Mouse (Mus musculus) limb, embryonic 12.5 days (tissue): ENCODE results near the gene Mybpc1. TPM values are rescaled to one million over a fixed set of nuclear protein-coding genes. Genes with fewer than 3 reads are reported as not detected.

ENCODE experiments used
- ATAC-seq: fragments of 200-750 bp; cut with Nextera tagmentation; 2 replicates; pipeline ENCODE4 v1.8.0; 2017; ENCODE audit warnings: low read depth, moderate TSS enrichment; ENCODE audit not compliant: insufficient number of reproducible peaks, insufficient read depth, low FRiP score, low TSS enrichment
- H3K27ac ChIP-seq: fragments of 300-500 bp; sonication (generic); 2 replicates; pipeline ENCODE4 v1.5.1; 2016; ENCODE audit warnings: mild to moderate bottlenecking, moderate library complexity
- H3K27me3 ChIP-seq: fragments of 300-500 bp; sonication (generic); 2 replicates; pipeline ENCODE4 v1.6.1; 2016; ENCODE audit warnings: mild to moderate bottlenecking, moderate library complexity
- H3K36me3 ChIP-seq: fragments of 300-500 bp; sonication (generic); 2 replicates; pipeline ENCODE4 v1.6.1; 2016; ENCODE audit warnings: mild to moderate bottlenecking, moderate library complexity
- H3K4me1 ChIP-seq: fragments of 300-500 bp; sonication (generic); replicated peaks from 2 replicates; pipeline ENCODE4 v1.6.1; 2016
- H3K4me2 ChIP-seq: fragments of 300-500 bp; sonication (generic); 2 replicates; pipeline ENCODE4 v1.6.1; 2016; ENCODE audit warnings: mild to moderate bottlenecking, moderate library complexity
- H3K4me3 ChIP-seq: fragments of 300-500 bp; sonication (generic); replicated peaks from 2 replicates; pipeline ENCODE4 v1.5.1; 2016; ENCODE audit warnings: mild to moderate bottlenecking
- H3K9ac ChIP-seq: fragments of 300-500 bp; sonication (generic); replicated peaks from 2 replicates; pipeline ENCODE4 v1.6.1; 2016; ENCODE audit warnings: mild to moderate bottlenecking, moderate library complexity
- H3K9me3 ChIP-seq: fragments of 300-500 bp; sonication (generic); 2 replicates; pipeline ENCODE4 v1.6.1; 2016; ENCODE audit warnings: mild to moderate bottlenecking, moderate library complexity
- WGBS: fragments of 180-500 bp; shearing (Covaris S2); methylation state at CpG from one replicate; pipeline ENCODE4 v1.1.7; 2016; 5-methylcytosine and 5-hydroxymethylcytosine counted together
- polyA plus RNA-seq: library from polyadenylated mRNA; unstranded; fragments of >200 nt; fragmentation: Nextera tagmentation; extraction: Ambion mirVana; gene quantifications from 2 replicates; pipeline ENCODE4 v1.2.1, GENCODE M21; 2016

Mybpc1 gene
- polyA plus RNA-seq, 1 experiment from 2014 or later: 19.4 TPM

GRCm38 (mm10) chr10:88606065-88606464 is 1.1 kb upstream of the Mybpc1 start:
- no peak overlapping the region for H3K9ac ChIP-seq
- peaks cover 4% of the 10 kb centered on the region for H3K4me1 ChIP-seq
- H3K36me3 ChIP-seq: no peaks in the 10 kb centered on the region
- no peak overlapping the region for H3K4me2 ChIP-seq
- ATAC-seq: no peak
- no peak overlapping the region for H3K27ac ChIP-seq
- WGBS: 61% methylated on average over 8 of the region's 8 CpGs
- no peaks in the 10 kb centered on the region for H3K9me3 ChIP-seq
- H3K4me3 ChIP-seq: no peak overlapping the region
- no peaks in the 10 kb centered on the region for H3K27me3 ChIP-seq

- Histone ChIP-seq H3K36me3 (no peaks in the 10 kb centered on the region), H3K27ac (no peak overlapping the region), H3K27me3 (no peaks in the 10 kb centered on the region), H3K4me2 (no peak overlapping the region), H3K9me3 (no peaks in the 10 kb centered on the region), H3K4me1 (peaks cover 4% of the 10 kb centered on the region), H3K9ac (no peak overlapping the region), H3K4me3 (no peak overlapping the region)
- WGBS: 38% methylated on average over 2 of the region's 2 CpGs
- no peak for ATAC-seq
Observed at GRCm38 (mm10) chr10:88603773-88604172, 1.2 kb downstream of the Mybpc1 start.

- Histone ChIP-seq H3K27ac (no peak overlapping the region), H3K27me3 (no peaks in the 10 kb centered on the region)
- no peak for ATAC-seq
Observed at GRCm38 (mm10) chr10:88603256-88603655, 1.7 kb downstream of the Mybpc1 start.

GRCm38 (mm10) chr10:88600591-88600990 is 4.4 kb downstream of the Mybpc1 start:
- no peak for ATAC-seq
- Histone ChIP-seq H3K36me3 (no peaks in the 10 kb centered on the region), H3K27ac (no peak overlapping the region), H3K9me3 (no peaks in the 10 kb centered on the region), H3K9ac (no peak overlapping the region), H3K4me2 (no peak overlapping the region), H3K4me1 (peaks cover 4% of the 10 kb centered on the region; the same call in 1 of the 2 replicates), H3K27me3 (no peaks in the 10 kb centered on the region), H3K4me3 (no peak overlapping the region)
- WGBS: 89% methylated on average over 7 of the region's 7 CpGs

More at GRCm38 (mm10) chr10:88603256-88603655, 1.7 kb downstream of the Mybpc1 start:
- no peak overlapping the region for H3K4me3 ChIP-seq
- H3K4me1 ChIP-seq: peaks cover 4% of the 10 kb centered on the region
- H3K4me2 ChIP-seq: no peak overlapping the region
- WGBS: 13% methylated on average over 5 of the region's 5 CpGs
- no peaks in the 10 kb centered on the region for H3K9me3 ChIP-seq
- no peak overlapping the region for H3K9ac ChIP-seq
- H3K36me3 ChIP-seq: no peaks in the 10 kb centered on the region

GRCm38 (mm10) chr10:88592316-88592715 is 12.6 kb downstream of the Mybpc1 start:
- no peak overlapping the region for H3K4me2 ChIP-seq
- H3K27ac ChIP-seq: no peak overlapping the region
- ATAC-seq: no peak
- H3K36me3 ChIP-seq: no peaks in the 10 kb centered on the region
- WGBS: 85% methylated on average over 4 of the region's 4 CpGs
- H3K4me3 ChIP-seq: no peak overlapping the region
- H3K9ac ChIP-seq: no peak overlapping the region
- H3K27me3 ChIP-seq: no peaks in the 10 kb centered on the region
- H3K9me3 ChIP-seq: no peaks in the 10 kb centered on the region
- no peaks in the 10 kb centered on the region for H3K4me1 ChIP-seq

- no peak for ATAC-seq
- Histone ChIP-seq H3K9me3 (no peaks in the 10 kb centered on the region), H3K4me3 (no peak overlapping the region), H3K4me1 (no peaks in the 10 kb centered on the region), H3K4me2 (no peak overlapping the region), H3K9ac (no peak overlapping the region), H3K36me3 (no peaks in the 10 kb centered on the region), H3K27ac (no peak overlapping the region), H3K27me3 (no peaks in the 10 kb centered on the region)
- 70% methylated on average over 12 of the region's 12 CpGs for WGBS
Observed at GRCm38 (mm10) chr10:88591042-88591441, 13.9 kb downstream of the Mybpc1 start.

- Histone ChIP-seq H3K4me2 (no peak overlapping the region), H3K27me3 (no peaks in the 10 kb centered on the region), H3K4me1 (no peaks in the 10 kb centered on the region), H3K27ac (no peak overlapping the region), H3K9ac (no peak overlapping the region), H3K4me3 (no peak overlapping the region), H3K9me3 (no peaks in the 10 kb centered on the region), H3K36me3 (no peaks in the 10 kb centered on the region)
- 91% methylated on average over 11 of the region's 11 CpGs for WGBS
- no peak for ATAC-seq
Observed at GRCm38 (mm10) chr10:88584469-88584868, 20.5 kb downstream of the Mybpc1 start.

- WGBS: 91% methylated on average over 5 of the region's 5 CpGs
- H3K27me3 ChIP-seq: no peaks in the 10 kb centered on the region
- H3K4me3 ChIP-seq: no peak overlapping the region
Observed at GRCm38 (mm10) chr10:88580786-88581185, 24.2 kb downstream of the Mybpc1 start.

GRCm38 (mm10) chr10:88578651-88579050 is 26.3 kb downstream of the Mybpc1 start:
- Histone ChIP-seq H3K27me3 (no peaks in the 10 kb centered on the region), H3K4me2 (no peak overlapping the region), H3K36me3 (no peaks in the 10 kb centered on the region), H3K9me3 (no peaks in the 10 kb centered on the region), H3K27ac (no peak overlapping the region), H3K9ac (no peak overlapping the region), H3K4me1 (no peaks in the 10 kb centered on the region), H3K4me3 (no peak overlapping the region)
- ATAC-seq: no peak
- 77% methylated on average over 4 of the region's 4 CpGs for WGBS

More at GRCm38 (mm10) chr10:88580786-88581185, 24.2 kb downstream of the Mybpc1 start:
- no peak for ATAC-seq
- Histone ChIP-seq H3K9me3 (no peaks in the 10 kb centered on the region), H3K27ac (no peak overlapping the region), H3K4me2 (no peak overlapping the region), H3K9ac (no peak overlapping the region), H3K4me1 (no peaks in the 10 kb centered on the region), H3K36me3 (no peaks in the 10 kb centered on the region)

- H3K4me3 ChIP-seq: no peak overlapping the region
- 88% methylated on average over 8 of the region's 8 CpGs for WGBS
Observed at GRCm38 (mm10) chr10:88574115-88574635, 30.8 kb downstream of the Mybpc1 start.

GRCm38 (mm10) chr10:88572123-88572522 is 32.8 kb downstream of the Mybpc1 start:
- no peak for ATAC-seq
- Histone ChIP-seq H3K27me3 (no peaks in the 10 kb centered on the region), H3K36me3 (no peaks in the 10 kb centered on the region), H3K4me3 (no peak overlapping the region), H3K9ac (no peak overlapping the region), H3K4me1 (no peaks in the 10 kb centered on the region), H3K4me2 (no peak overlapping the region), H3K9me3 (no peaks in the 10 kb centered on the region), H3K27ac (no peak overlapping the region)
- 80% methylated on average over 5 of the region's 5 CpGs for WGBS

More at GRCm38 (mm10) chr10:88574115-88574635, 30.8 kb downstream of the Mybpc1 start:
- no peak overlapping the region for H3K9ac ChIP-seq
- no peaks in the 10 kb centered on the region for H3K36me3 ChIP-seq
- no peak for ATAC-seq
- no peaks in the 10 kb centered on the region for H3K9me3 ChIP-seq
- no peak overlapping the region for H3K4me2 ChIP-seq
- H3K27me3 ChIP-seq: no peaks in the 10 kb centered on the region
- no peaks in the 10 kb centered on the region for H3K4me1 ChIP-seq
- no peak overlapping the region for H3K27ac ChIP-seq

- Histone ChIP-seq H3K27me3 (no peaks in the 10 kb centered on the region), H3K4me3 (no peak overlapping the region), H3K4me2 (no peak overlapping the region), H3K4me1 (no peaks in the 10 kb centered on the region), H3K9ac (no peak overlapping the region), H3K36me3 (no peaks in the 10 kb centered on the region), H3K9me3 (no peaks in the 10 kb centered on the region), H3K27ac (no peak overlapping the region)
- ATAC-seq: no peak
- WGBS: 92% methylated on average over 6 of the region's 6 CpGs
Observed at GRCm38 (mm10) chr10:88557046-88557445, 47.9 kb downstream of the Mybpc1 start.
